Mouse (Mus musculus): ENCODE measurements around the gene Psmb9. TPM values are rescaled to one million over a fixed set of nuclear protein-coding genes. Genes with fewer than 3 reads are reported as not detected.

The Psmb9 gene
- polyA plus RNA-seq, 1 experiment from 2014 or later: 0.49 TPM

DNA sequence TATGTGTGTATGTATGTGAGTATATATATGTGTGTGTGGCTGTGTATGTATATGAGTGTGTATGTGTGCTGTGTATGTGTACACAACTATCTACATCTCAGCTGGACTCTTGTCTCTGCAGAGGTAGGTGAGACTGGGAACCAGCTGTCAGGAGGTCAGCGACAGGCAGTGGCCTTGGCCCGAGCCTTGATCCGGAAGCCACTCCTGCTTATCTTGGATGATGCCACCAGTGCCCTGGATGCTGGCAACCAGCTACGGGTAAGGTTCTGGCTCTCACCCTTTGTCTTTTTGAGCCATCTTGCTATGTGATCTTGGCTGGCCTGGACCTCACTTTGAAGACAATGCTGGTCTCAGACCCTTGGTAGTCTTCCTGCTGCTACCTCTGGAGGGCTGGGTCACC is 7.2 kb upstream of the Psmb9 start:
- 79% methylated on average over 4 of the region's 4 CpGs for WGBS
- Histone ChIP-seq H3K27me3 (ENCODE audit: low read depth, poor library complexity, severe bottlenecking) (peaks cover 99% of the 10 kb centered on the region), H3K4me1 (peaks cover 18% of the 10 kb centered on the region), H3K27ac (replicated peaks) (no peak overlapping the region), H3K4me3 (no peak overlapping the region), H3K9me3 (replicated peaks) (no peaks in the 10 kb centered on the region), H3K36me3 (no peaks in the 10 kb centered on the region)
- DNase-seq (ENCODE audit: low spot score): no peak

DNA sequence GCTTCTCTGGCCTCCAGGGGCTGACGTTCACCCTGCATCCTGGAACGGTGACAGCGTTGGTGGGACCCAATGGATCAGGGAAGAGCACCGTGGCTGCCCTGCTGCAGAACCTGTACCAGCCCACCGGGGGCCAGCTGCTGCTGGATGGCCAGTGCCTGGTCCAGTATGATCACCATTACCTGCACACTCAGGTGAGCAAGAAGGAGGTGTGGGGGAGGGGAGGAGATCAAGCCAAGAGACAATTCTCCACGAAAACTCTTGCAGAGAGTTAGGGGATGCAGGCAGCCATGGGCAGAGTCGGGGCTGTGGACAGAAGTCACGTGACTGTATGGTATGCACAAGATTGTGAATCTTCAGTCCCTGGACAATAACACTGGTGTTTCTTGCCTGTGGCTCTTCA is 5.9 kb upstream of the Psmb9 start:
- DNase-seq (ENCODE audit: low spot score): no peak
- WGBS: 54% methylated on average over 8 of the region's 8 CpGs
- H3K27me3 ChIP-seq (ENCODE audit: low read depth, poor library complexity, severe bottlenecking): peaks cover 99% of the 10 kb centered on the region
- peaks cover 15% of the 10 kb centered on the region for H3K4me1 ChIP-seq
- H3K9me3 ChIP-seq (replicated peaks): no peaks in the 10 kb centered on the region
- H3K36me3 ChIP-seq: no peaks in the 10 kb centered on the region
- no peak overlapping the region for H3K27ac ChIP-seq (replicated peaks)
- no peak overlapping the region for H3K4me3 ChIP-seq

DNA sequence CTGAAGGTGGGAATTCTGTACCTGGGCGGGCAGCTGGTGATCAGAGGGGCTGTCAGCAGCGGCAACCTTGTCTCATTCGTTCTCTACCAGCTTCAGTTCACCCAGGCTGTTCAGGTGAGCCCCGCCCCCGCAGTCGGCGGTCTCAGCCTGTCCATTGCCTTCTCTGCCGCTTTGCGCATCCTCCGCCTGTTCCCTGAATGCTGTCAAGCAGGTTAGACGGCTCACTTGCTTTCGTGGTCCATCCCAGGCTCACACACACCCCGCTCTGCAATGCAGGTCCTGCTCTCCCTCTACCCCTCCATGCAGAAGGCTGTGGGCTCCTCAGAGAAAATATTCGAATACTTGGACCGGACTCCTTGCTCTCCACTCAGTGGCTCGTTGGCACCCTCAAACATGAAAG is 5.3 kb upstream of the Psmb9 start:
- Histone ChIP-seq H3K4me3 (no peak overlapping the region), H3K4me1 (peaks cover 15% of the 10 kb centered on the region), H3K36me3 (no peaks in the 10 kb centered on the region), H3K27me3 (ENCODE audit: low read depth, poor library complexity, severe bottlenecking) (peaks cover 99% of the 10 kb centered on the region), H3K9me3 (replicated peaks) (no peaks in the 10 kb centered on the region), H3K27ac (replicated peaks) (no peak overlapping the region)
- WGBS: 23% methylated on average over 16 of the region's 16 CpGs
- no peak for DNase-seq (ENCODE audit: low spot score)

DNA sequence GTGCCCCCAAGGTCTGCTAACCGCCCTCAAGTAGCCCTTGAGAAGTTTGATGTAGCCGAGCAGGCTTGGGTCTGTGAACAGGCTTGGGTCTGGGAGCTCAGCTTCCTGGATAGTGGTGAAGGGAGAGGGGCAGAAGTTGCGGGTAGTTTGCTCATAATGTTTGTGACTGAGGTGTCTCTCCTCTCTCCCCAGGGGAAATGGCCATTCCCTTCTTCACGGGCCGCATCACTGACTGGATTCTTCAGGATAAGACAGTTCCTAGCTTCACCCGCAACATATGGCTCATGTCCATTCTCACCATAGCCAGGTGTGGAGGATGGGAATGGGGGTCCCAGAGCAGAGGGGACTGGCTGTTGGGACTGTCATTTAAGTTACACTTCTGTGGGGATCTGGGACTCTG is 1.4 kb upstream of the Psmb9 start:
- Histone ChIP-seq H3K9me3 (replicated peaks) (no peaks in the 10 kb centered on the region), H3K36me3 (no peaks in the 10 kb centered on the region), H3K4me1 (peaks cover 20% of the 10 kb centered on the region), H3K27ac (replicated peaks) (no peak overlapping the region), H3K4me3 (no peak overlapping the region), H3K27me3 (ENCODE audit: low read depth, poor library complexity, severe bottlenecking) (peaks cover 99% of the 10 kb centered on the region)
- DNase-seq (ENCODE audit: low spot score): no peak
- WGBS: 72% methylated on average over 6 of the region's 6 CpGs

DNA sequence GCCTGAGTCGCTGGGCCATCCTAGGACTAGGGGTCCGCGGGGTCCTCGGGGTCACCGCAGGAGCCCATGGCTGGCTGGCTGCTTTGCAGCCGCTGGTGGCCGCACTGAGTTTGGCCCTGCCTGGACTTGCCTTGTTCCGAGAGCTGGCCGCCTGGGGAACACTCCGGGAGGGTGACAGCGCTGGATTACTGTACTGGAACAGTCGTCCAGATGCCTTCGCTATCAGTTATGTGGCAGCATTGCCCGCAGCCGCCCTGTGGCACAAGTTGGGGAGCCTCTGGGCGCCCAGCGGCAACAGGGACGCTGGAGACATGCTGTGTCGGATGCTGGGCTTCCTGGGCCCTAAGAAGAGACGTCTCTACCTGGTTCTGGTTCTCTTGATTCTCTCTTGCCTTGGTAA is 446 bp upstream of the Psmb9 start:
- WGBS: 3% methylated on average over 20 of the region's 20 CpGs
- H3K27ac ChIP-seq (replicated peaks): no peak overlapping the region
- H3K4me3 ChIP-seq: peak overlapping the region; percentile 52
- H3K36me3 ChIP-seq: no peaks in the 10 kb centered on the region
- H3K4me1 ChIP-seq: peaks cover 20% of the 10 kb centered on the region
- peak; percentile 34 for DNase-seq (ENCODE audit: low spot score)
- H3K9me3 ChIP-seq (replicated peaks): no peaks in the 10 kb centered on the region
- H3K27me3 ChIP-seq (ENCODE audit: low read depth, poor library complexity, severe bottlenecking): peaks cover 99% of the 10 kb centered on the region

GRCm38 (mm10) chr17:34186885-34187260 is 691 bp downstream of the Psmb9 start:
- peak overlapping the region; percentile 52 for H3K4me3 ChIP-seq
- H3K36me3 ChIP-seq: no peaks in the 10 kb centered on the region
- H3K27ac ChIP-seq (replicated peaks): no peak overlapping the region
- peaks cover 20% of the 10 kb centered on the region for H3K4me1 ChIP-seq
- WGBS: 3% methylated on average over 14 of the region's 14 CpGs
- H3K27me3 ChIP-seq (ENCODE audit: low read depth, poor library complexity, severe bottlenecking): peaks cover 89% of the 10 kb centered on the region
- no peak for DNase-seq (ENCODE audit: low spot score)
- no peaks in the 10 kb centered on the region for H3K9me3 ChIP-seq (replicated peaks)

- Histone ChIP-seq H3K27ac (replicated peaks) (no peak overlapping the region), H3K36me3 (no peaks in the 10 kb centered on the region), H3K4me1 (peaks cover 20% of the 10 kb centered on the region), H3K27me3 (ENCODE audit: low read depth, poor library complexity, severe bottlenecking) (peaks cover 76% of the 10 kb centered on the region), H3K4me3 (no peak overlapping the region), H3K9me3 (replicated peaks) (no peaks in the 10 kb centered on the region)
- no peak for DNase-seq (ENCODE audit: low spot score)
- WGBS: 86% methylated on average over 9 of the region's 9 CpGs
Measured at GRCm38 (mm10) chr17:34185526-34185925, 2.0 kb downstream of the Psmb9 start.

DNA sequence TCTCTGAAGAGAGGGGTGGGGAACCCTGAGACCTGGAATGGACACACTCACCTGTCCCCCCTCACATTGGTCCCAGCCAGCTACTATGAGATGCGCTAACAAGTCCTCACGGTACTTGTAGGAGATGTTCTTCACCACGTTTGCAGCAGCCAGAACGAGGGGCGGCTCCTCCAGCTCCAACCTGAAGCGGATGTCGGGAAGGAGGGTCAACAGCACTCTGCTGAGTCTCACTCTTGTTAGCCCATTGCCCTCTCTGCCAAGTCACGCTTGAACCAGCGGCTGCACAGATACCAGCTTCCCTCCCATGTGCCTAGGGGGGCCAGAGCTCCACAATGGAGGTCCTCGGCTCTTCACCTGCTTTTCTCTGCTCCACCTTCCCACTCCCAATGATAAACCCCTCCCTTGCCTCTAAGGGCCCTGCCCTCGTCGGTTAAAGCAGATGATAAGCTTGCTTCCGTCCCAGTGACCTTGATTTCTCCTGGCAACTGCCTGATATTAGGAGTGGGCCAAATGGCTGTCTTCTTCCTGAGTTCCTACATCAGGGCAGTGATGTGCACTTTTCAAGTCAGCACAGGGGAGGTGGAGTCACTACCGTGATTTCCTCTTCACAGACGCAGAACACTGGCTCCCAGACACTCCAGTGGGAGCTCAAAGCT is 3.9 kb downstream of the Psmb9 start:
- WGBS: 77% methylated on average over 15 of the region's 15 CpGs
- Histone ChIP-seq H3K36me3 (no peaks in the 10 kb centered on the region), H3K4me3 (no peak overlapping the region), H3K4me1 (peaks cover 20% of the 10 kb centered on the region), H3K27ac (replicated peaks) (no peak overlapping the region), H3K9me3 (replicated peaks) (no peaks in the 10 kb centered on the region), H3K27me3 (ENCODE audit: low read depth, poor library complexity, severe bottlenecking) (peaks cover 57% of the 10 kb centered on the region)
- no peak for DNase-seq (ENCODE audit: low spot score)

DNA sequence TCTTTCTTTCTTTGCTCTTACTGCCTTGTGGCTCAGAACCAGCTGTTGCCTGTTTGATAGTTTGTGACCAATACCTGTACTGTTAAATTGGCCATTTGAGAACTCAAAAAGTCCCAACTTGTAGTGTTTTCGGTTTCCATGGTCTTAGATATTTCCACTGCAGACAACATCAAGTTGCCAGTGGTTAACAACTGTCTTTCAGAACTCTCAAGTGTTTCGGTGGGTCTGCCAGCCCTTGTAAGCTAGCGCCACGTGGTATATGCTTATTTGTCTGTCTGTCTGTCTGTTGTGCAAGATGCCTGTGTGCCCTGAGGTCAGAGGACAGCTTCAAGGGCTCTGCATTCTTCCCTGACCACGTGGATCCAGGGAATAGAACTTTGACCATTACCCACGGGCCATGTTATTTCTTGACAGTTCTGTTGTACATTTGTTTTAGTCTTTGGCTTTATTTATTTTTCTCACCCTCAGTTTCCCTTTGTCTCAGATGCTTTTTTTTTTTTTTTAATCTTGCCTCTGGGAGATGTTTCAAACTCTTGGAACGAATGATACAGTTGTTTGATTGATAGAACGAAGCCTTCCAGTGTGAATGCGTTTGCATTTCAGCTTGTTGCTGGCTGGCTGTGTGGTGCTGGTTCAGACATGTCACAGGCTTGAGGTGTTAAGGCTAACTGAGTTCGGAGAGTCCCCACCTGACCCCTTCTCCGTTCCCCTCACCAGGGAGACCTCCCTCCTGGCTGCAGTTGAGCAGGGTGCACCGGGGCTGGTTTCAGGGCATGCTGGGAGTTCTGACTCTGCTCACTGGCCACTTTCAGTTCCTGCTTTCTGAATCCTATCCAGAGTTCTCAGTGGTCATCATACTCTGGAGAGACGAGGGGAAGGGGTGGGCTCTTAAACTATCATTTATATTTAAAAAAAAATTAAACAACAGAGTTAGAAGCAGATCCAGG is 7.4 kb downstream of the Psmb9 start:
- no peaks in the 10 kb centered on the region; the same call in 1 of the 2 replicates for H3K9me3 ChIP-seq (replicated peaks)
- H3K36me3 ChIP-seq: no peaks in the 10 kb centered on the region
- H3K4me3 ChIP-seq: no peak overlapping the region
- H3K4me1 ChIP-seq: no peaks in the 10 kb centered on the region
- 78% methylated on average over 13 of the region's 13 CpGs for WGBS
- no peak for DNase-seq (ENCODE audit: low spot score)
- peaks cover 23% of the 10 kb centered on the region for H3K27me3 ChIP-seq (ENCODE audit: low read depth, poor library complexity, severe bottlenecking)
- H3K27ac ChIP-seq (replicated peaks): no peak overlapping the region

GRCm38 (mm10) chr17:34179019-34179418 is 8.5 kb downstream of the Psmb9 start:
- WGBS: 70% methylated on average over 6 of the region's 6 CpGs

GRCm38 (mm10) chr17:34177179-34177578 is 10.4 kb downstream of the Psmb9 start:
- no peak for DNase-seq (ENCODE audit: low spot score)
- 67% methylated on average over 4 of the region's 4 CpGs for WGBS

More at GRCm38 (mm10) chr17:34179019-34179418, 8.5 kb downstream of the Psmb9 start:
- H3K27ac ChIP-seq (replicated peaks): no peak overlapping the region
- no peak for DNase-seq (ENCODE audit: low spot score)
- no peak overlapping the region for H3K4me3 ChIP-seq
- no peaks in the 10 kb centered on the region for H3K4me1 ChIP-seq
- no peaks in the 10 kb centered on the region; the same call in 1 of the 2 replicates for H3K9me3 ChIP-seq (replicated peaks)
- no peaks in the 10 kb centered on the region for H3K36me3 ChIP-seq
- peaks cover 11% of the 10 kb centered on the region for H3K27me3 ChIP-seq (ENCODE audit: low read depth, poor library complexity, severe bottlenecking)

DNA sequence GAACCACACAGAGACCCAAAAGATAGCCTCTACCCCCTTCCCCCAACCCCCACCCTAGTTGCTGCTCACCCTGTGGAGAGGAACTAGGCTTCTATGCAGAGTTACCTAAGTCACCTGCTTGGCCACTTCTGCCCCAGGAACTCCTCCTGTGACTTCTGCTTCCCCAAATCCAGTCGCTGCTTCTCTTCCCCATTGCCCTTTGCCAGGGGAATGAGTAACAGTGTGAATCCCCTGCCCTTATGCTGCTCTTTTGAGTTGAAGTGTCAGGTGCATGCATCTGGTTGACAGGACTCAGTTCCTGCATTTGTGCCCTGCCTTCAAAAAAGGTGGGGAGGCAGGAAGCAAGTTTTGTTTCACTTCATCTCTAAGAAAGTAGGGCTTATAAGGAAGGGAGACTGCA is 13.5 kb downstream of the Psmb9 start:
- no peak for DNase-seq (ENCODE audit: low spot score)
- Histone ChIP-seq H3K27ac (replicated peaks) (no peak overlapping the region), H3K9me3 (replicated peaks) (peaks cover 8% of the 10 kb centered on the region; the same call in 1 of the 2 replicates), H3K4me3 (no peak overlapping the region), H3K4me1 (no peaks in the 10 kb centered on the region), H3K36me3 (no peaks in the 10 kb centered on the region), H3K27me3 (ENCODE audit: low read depth, poor library complexity, severe bottlenecking) (no peaks in the 10 kb centered on the region)
- 59% methylated on average over 1 of the region's 1 CpGs for WGBS

More at GRCm38 (mm10) chr17:34177179-34177578, 10.4 kb downstream of the Psmb9 start:
- no peak overlapping the region for H3K4me3 ChIP-seq
- H3K9me3 ChIP-seq (replicated peaks): peaks cover 6% of the 10 kb centered on the region; the same call in 1 of the 2 replicates
- H3K4me1 ChIP-seq: no peaks in the 10 kb centered on the region
- no peaks in the 10 kb centered on the region for H3K36me3 ChIP-seq
- no peaks in the 10 kb centered on the region for H3K27me3 ChIP-seq (ENCODE audit: low read depth, poor library complexity, severe bottlenecking)
- H3K27ac ChIP-seq (replicated peaks): no peak overlapping the region

- 91% methylated on average over 5 of the region's 5 CpGs for WGBS
- peaks cover 8% of the 10 kb centered on the region; the same call in 1 of the 2 replicates for H3K9me3 ChIP-seq (replicated peaks)
- H3K27me3 ChIP-seq (ENCODE audit: low read depth, poor library complexity, severe bottlenecking): no peaks in the 10 kb centered on the region
- H3K4me1 ChIP-seq: no peaks in the 10 kb centered on the region
- no peak overlapping the region for H3K27ac ChIP-seq (replicated peaks)
- DNase-seq (ENCODE audit: low spot score): no peak
- H3K36me3 ChIP-seq: no peaks in the 10 kb centered on the region
- H3K4me3 ChIP-seq: no peak overlapping the region
Measured at GRCm38 (mm10) chr17:34172528-34172927, 15.0 kb downstream of the Psmb9 start.
